Mouse (Mus musculus) adrenal gland, adult 2 months (tissue): Measurements from ENCODE around the gene Fam184b. TPM values are rescaled to one million over a fixed set of nuclear protein-coding genes. Genes with fewer than 3 reads are reported as not detected.
"Not testable (repeated sequence)": the region's sequence is repeated elsewhere in the genome, so short reads cannot be mapped to it uniquely, and the experiment has no call there.

Experiments used
- DNase-seq: peaks from one replicate; pipeline ENCODE4 v3.0.0; 2021
- long read RNA-seq: library from polyadenylated mRNA; stranded (forward); transcript quantifications from one replicate; pipeline ENCODE4 v2.0.0, GENCODE M21; 2021
- polyA plus RNA-seq: library from polyadenylated mRNA; depleted of rRNA; stranded (reverse); fragments of >200 nt; gene quantifications from 2 replicates; pipeline ENCODE4 v1.2.3, GENCODE M21; 2012; rRNA removed
- total RNA-seq, 2 experiments: library from RNA; stranded (reverse); gene quantifications; 2 replicates each; pipeline ENCODE4 v1.2.3; 2021

Fam184b gene
- under 1 TPM; 0.17 to 0.41 TPM for total RNA-seq
- polyA plus RNA-seq: not detected in 2 replicates
- long read RNA-seq: 0 reads

GRCm38 (mm10) chr5:45638806-45639714 is at the start of gene Fam184b:
Fam184b (minus strand) TSS chr5:45639614.
- peak; percentile 51 for DNase-seq

GRCm38 (mm10) chr5:45689152-45689551 is 49.7 kb upstream of the Fam184b start:
- DNase-seq: no peak

- DNase-seq: no peak
Measured at GRCm38 (mm10) chr5:45686223-45686622, 46.8 kb upstream of the Fam184b start.

- DNase-seq: no peak
Measured at GRCm38 (mm10) chr5:45685243-45685642, 45.8 kb upstream of the Fam184b start.

- DNase-seq: no peak
Measured at GRCm38 (mm10) chr5:45683388-45683787, 44.0 kb upstream of the Fam184b start.

GRCm38 (mm10) chr5:45679955-45680354 is 40.5 kb upstream of the Fam184b start:
- no peak for DNase-seq

GRCm38 (mm10) chr5:45677639-45678038 is 38.2 kb upstream of the Fam184b start:
- no peak for DNase-seq

GRCm38 (mm10) chr5:45675032-45675431 is 35.6 kb upstream of the Fam184b start:
- DNase-seq: no peak

- no peak for DNase-seq
Measured at GRCm38 (mm10) chr5:45670894-45671494, 31.6 kb upstream of the Fam184b start.

- DNase-seq: no peak
Measured at GRCm38 (mm10) chr5:45670280-45670670, 30.9 kb upstream of the Fam184b start.

- peak; percentile 99 for DNase-seq
Measured at GRCm38 (mm10) chr5:45669598-45670279, 30.3 kb upstream of the Fam184b start, which contains the start of gene Ncapg. Ncapg (plus strand) TSS chr5:45669919.

- DNase-seq: no peak
Measured at GRCm38 (mm10) chr5:45669234-45669597, 29.8 kb upstream of the Fam184b start.

GRCm38 (mm10) chr5:45668831-45669230 is 29.4 kb upstream of the Fam184b start:
- peak; percentile 2 for DNase-seq

- DNase-seq: no peak
Measured at GRCm38 (mm10) chr5:45668324-45668723, 28.9 kb upstream of the Fam184b start.

- not testable (repeated sequence) for DNase-seq
Measured at GRCm38 (mm10) chr5:45658406-45658805, 19.0 kb upstream of the Fam184b start.

- DNase-seq: no peak
Measured at GRCm38 (mm10) chr5:45651026-45651703, 11.8 kb upstream of the Fam184b start.

GRCm38 (mm10) chr5:45639715-45640092 is 290 bp upstream of the Fam184b start:
- DNase-seq: no peak

GRCm38 (mm10) chr5:45638378-45638777 is 1.0 kb downstream of the Fam184b start:
- no peak for DNase-seq

GRCm38 (mm10) chr5:45629470-45629869 is 9.9 kb downstream of the Fam184b start:
- no peak for DNase-seq

GRCm38 (mm10) chr5:45627771-45628170 is 11.6 kb downstream of the Fam184b start:
- DNase-seq: no peak

- DNase-seq: no peak
Measured at GRCm38 (mm10) chr5:45621511-45621910, 17.9 kb downstream of the Fam184b start.

GRCm38 (mm10) chr5:45599056-45599455 is 40.4 kb downstream of the Fam184b start:
- DNase-seq: no peak
